Mouse (Mus musculus): ENCODE measurements at regions not wholly inside any gene's neighbourhood (a gene's known extent, or its start where the extent isn't known, plus 50 kb on each side); places are given as distances from the start of the nearest gene placed in this dataset.

GRCm38 (mm10) chr6:31621023-31621422 is 57.2 kb upstream of the Podxl start:
- TF ChIP-seq CTCF (conservative IDR thresholded peaks at IDR 0.05; ENCODE audit: insufficient read depth, insufficient read length, low read depth, low read length) (no peak), POLR2A (IDR thresholded peaks at IDR 0.05; ENCODE audit: low read depth, low read length) (no peak)

Measured in kidney, adult 2 months (tissue).